Mouse (Mus musculus): ENCODE data around the gene Slc13a1. TPM values are rescaled to one million over a fixed set of nuclear protein-coding genes. Genes with fewer than 3 reads are reported as not detected.

Slc13a1 gene
- polyA plus RNA-seq, 1 experiment from 2014 or later: 0.28 TPM

GRCm38 (mm10) chr6:24105681-24106080 lies 62.2 kb downstream of the Slc13a1 start:
- no peaks in the 10 kb centered on the region for H3K4me1 ChIP-seq (ENCODE audit: control insufficient read depth, insufficient read depth, low read length)
- H3K4me2 ChIP-seq (ENCODE audit: low read depth, low read length): no peak overlapping the region
- no peaks in the 10 kb centered on the region for H3K27me3 ChIP-seq (ENCODE audit: control insufficient read depth, insufficient read depth, low read length)
- H3K27ac ChIP-seq (ENCODE audit: low read length): no peak overlapping the region
- H3K36me3 ChIP-seq (ENCODE audit: control insufficient read depth, insufficient read depth, low read length): no peaks in the 10 kb centered on the region
- ATAC-seq (ENCODE audit: insufficient read depth, low FRiP score): no peak
- no peaks in the 10 kb centered on the region for H3K9me3 ChIP-seq (replicated peaks; ENCODE audit: control insufficient read depth, low read length)
- H3K4me3 ChIP-seq (replicated peaks; ENCODE audit: low read length): no peak overlapping the region
- H3K9ac ChIP-seq (ENCODE audit: low read length): no peak overlapping the region
- 41% methylated on average over 5 of the region's 5 CpGs for WGBS

GRCm38 (mm10) chr6:24101281-24101680 lies 66.6 kb downstream of the Slc13a1 start:
- no peak for ATAC-seq (ENCODE audit: insufficient read depth, low FRiP score)
- Histone ChIP-seq H3K4me1 (ENCODE audit: control insufficient read depth, insufficient read depth, low read length) (no peaks in the 10 kb centered on the region), H3K9me3 (replicated peaks; ENCODE audit: control insufficient read depth, low read length) (no peaks in the 10 kb centered on the region), H3K27ac (ENCODE audit: low read length) (no peak overlapping the region), H3K27me3 (ENCODE audit: control insufficient read depth, insufficient read depth, low read length) (no peaks in the 10 kb centered on the region), H3K9ac (ENCODE audit: low read length) (no peak overlapping the region), H3K4me2 (ENCODE audit: low read depth, low read length) (no peak overlapping the region), H3K4me3 (replicated peaks; ENCODE audit: low read length) (no peak overlapping the region), H3K36me3 (ENCODE audit: control insufficient read depth, insufficient read depth, low read length) (no peaks in the 10 kb centered on the region)
- WGBS: 61% methylated on average over 1 of the region's 1 CpGs

GRCm38 (mm10) chr6:24100705-24101104 lies 67.2 kb downstream of the Slc13a1 start:
- Histone ChIP-seq H3K36me3 (ENCODE audit: control insufficient read depth, insufficient read depth, low read length) (no peaks in the 10 kb centered on the region), H3K4me1 (ENCODE audit: control insufficient read depth, insufficient read depth, low read length) (no peaks in the 10 kb centered on the region), H3K4me2 (ENCODE audit: low read depth, low read length) (no peak overlapping the region), H3K9ac (ENCODE audit: low read length) (no peak overlapping the region), H3K27me3 (ENCODE audit: control insufficient read depth, insufficient read depth, low read length) (no peaks in the 10 kb centered on the region), H3K9me3 (replicated peaks; ENCODE audit: control insufficient read depth, low read length) (no peaks in the 10 kb centered on the region), H3K4me3 (replicated peaks; ENCODE audit: low read length) (no peak overlapping the region), H3K27ac (ENCODE audit: low read length) (no peak overlapping the region)
- no peak for ATAC-seq (ENCODE audit: insufficient read depth, low FRiP score)
- WGBS: 47% methylated on average over 5 of the region's 5 CpGs

- H3K4me3 ChIP-seq (replicated peaks; ENCODE audit: low read length): no peak overlapping the region
- no peaks in the 10 kb centered on the region for H3K4me1 ChIP-seq (ENCODE audit: control insufficient read depth, insufficient read depth, low read length)
- no peak overlapping the region for H3K27ac ChIP-seq (ENCODE audit: low read length)
- H3K4me2 ChIP-seq (ENCODE audit: low read depth, low read length): no peak overlapping the region
- no peaks in the 10 kb centered on the region for H3K36me3 ChIP-seq (ENCODE audit: control insufficient read depth, insufficient read depth, low read length)
- H3K9me3 ChIP-seq (replicated peaks; ENCODE audit: control insufficient read depth, low read length): no peaks in the 10 kb centered on the region
- H3K9ac ChIP-seq (ENCODE audit: low read length): no peak overlapping the region
- no peaks in the 10 kb centered on the region for H3K27me3 ChIP-seq (ENCODE audit: control insufficient read depth, insufficient read depth, low read length)
- no peak for ATAC-seq (ENCODE audit: insufficient read depth, low FRiP score)
These were observed 70.5 kb downstream of the Slc13a1 start for GRCm38 (mm10) chr6:24097400-24097799.

GRCm38 (mm10) chr6:24076089-24076488 lies 91.8 kb downstream of the Slc13a1 start:
- no peak overlapping the region for H3K4me3 ChIP-seq (replicated peaks; ENCODE audit: low read length)
- H3K27ac ChIP-seq (ENCODE audit: low read length): no peak overlapping the region
- no peaks in the 10 kb centered on the region for H3K4me1 ChIP-seq (ENCODE audit: control insufficient read depth, insufficient read depth, low read length)
- no peaks in the 10 kb centered on the region for H3K9me3 ChIP-seq (replicated peaks; ENCODE audit: control insufficient read depth, low read length)
- H3K36me3 ChIP-seq (ENCODE audit: control insufficient read depth, insufficient read depth, low read length): no peaks in the 10 kb centered on the region
- 55% methylated on average over 2 of the region's 2 CpGs for WGBS
- no peak overlapping the region for H3K9ac ChIP-seq (ENCODE audit: low read length)
- no peak overlapping the region for H3K4me2 ChIP-seq (ENCODE audit: low read depth, low read length)
- no peak for ATAC-seq (ENCODE audit: insufficient read depth, low FRiP score)
- H3K27me3 ChIP-seq (ENCODE audit: control insufficient read depth, insufficient read depth, low read length): no peaks in the 10 kb centered on the region

GRCm38 (mm10) chr6:24072804-24073203 lies 95.1 kb downstream of the Slc13a1 start:
- Histone ChIP-seq H3K4me2 (ENCODE audit: low read depth, low read length) (no peak overlapping the region), H3K4me1 (ENCODE audit: control insufficient read depth, insufficient read depth, low read length) (no peaks in the 10 kb centered on the region), H3K9me3 (replicated peaks; ENCODE audit: control insufficient read depth, low read length) (no peaks in the 10 kb centered on the region), H3K27me3 (ENCODE audit: control insufficient read depth, insufficient read depth, low read length) (no peaks in the 10 kb centered on the region), H3K36me3 (ENCODE audit: control insufficient read depth, insufficient read depth, low read length) (no peaks in the 10 kb centered on the region), H3K4me3 (replicated peaks; ENCODE audit: low read length) (no peak overlapping the region), H3K9ac (ENCODE audit: low read length) (no peak overlapping the region), H3K27ac (ENCODE audit: low read length) (no peak overlapping the region)
- WGBS: 65% methylated on average over 4 of the region's 4 CpGs
- no peak for ATAC-seq (ENCODE audit: insufficient read depth, low FRiP score)

GRCm38 (mm10) chr6:24059754-24060153 lies 108.1 kb downstream of the Slc13a1 start:
- ATAC-seq (ENCODE audit: insufficient read depth, low FRiP score): no peak
- no peaks in the 10 kb centered on the region for H3K4me1 ChIP-seq (ENCODE audit: control insufficient read depth, insufficient read depth, low read length)
- no peaks in the 10 kb centered on the region for H3K9me3 ChIP-seq (replicated peaks; ENCODE audit: control insufficient read depth, low read length)
- H3K27ac ChIP-seq (ENCODE audit: low read length): no peak overlapping the region
- H3K36me3 ChIP-seq (ENCODE audit: control insufficient read depth, insufficient read depth, low read length): no peaks in the 10 kb centered on the region
- no peak overlapping the region for H3K9ac ChIP-seq (ENCODE audit: low read length)
- H3K4me2 ChIP-seq (ENCODE audit: low read depth, low read length): no peak overlapping the region
- H3K27me3 ChIP-seq (ENCODE audit: control insufficient read depth, insufficient read depth, low read length): no peaks in the 10 kb centered on the region
- no peak overlapping the region for H3K4me3 ChIP-seq (replicated peaks; ENCODE audit: low read length)
- WGBS: 74% methylated on average over 3 of the region's 3 CpGs

- H3K27ac ChIP-seq (ENCODE audit: low read length): no peak overlapping the region
- no peak overlapping the region for H3K9ac ChIP-seq (ENCODE audit: low read length)
- no peaks in the 10 kb centered on the region for H3K4me1 ChIP-seq (ENCODE audit: control insufficient read depth, insufficient read depth, low read length)
- no peak for ATAC-seq (ENCODE audit: insufficient read depth, low FRiP score)
- no peak overlapping the region for H3K4me3 ChIP-seq (replicated peaks; ENCODE audit: low read length)
- WGBS: 83% methylated on average over 4 of the region's 4 CpGs
- H3K4me2 ChIP-seq (ENCODE audit: low read depth, low read length): no peak overlapping the region
- H3K27me3 ChIP-seq (ENCODE audit: control insufficient read depth, insufficient read depth, low read length): no peaks in the 10 kb centered on the region
- H3K36me3 ChIP-seq (ENCODE audit: control insufficient read depth, insufficient read depth, low read length): no peaks in the 10 kb centered on the region
- no peaks in the 10 kb centered on the region for H3K9me3 ChIP-seq (replicated peaks; ENCODE audit: control insufficient read depth, low read length)
These were observed 112.8 kb downstream of the Slc13a1 start for GRCm38 (mm10) chr6:24055086-24055485.

- no peak overlapping the region for H3K4me2 ChIP-seq (ENCODE audit: low read depth, low read length)
- no peak overlapping the region for H3K27ac ChIP-seq (ENCODE audit: low read length)
- ATAC-seq (ENCODE audit: insufficient read depth, low FRiP score): no peak
- H3K4me1 ChIP-seq (ENCODE audit: control insufficient read depth, insufficient read depth, low read length): no peaks in the 10 kb centered on the region
- H3K4me3 ChIP-seq (replicated peaks; ENCODE audit: low read length): no peak overlapping the region
- H3K36me3 ChIP-seq (ENCODE audit: control insufficient read depth, insufficient read depth, low read length): no peaks in the 10 kb centered on the region
- 90% methylated on average over 9 of the region's 9 CpGs for WGBS
- H3K9me3 ChIP-seq (replicated peaks; ENCODE audit: control insufficient read depth, low read length): no peaks in the 10 kb centered on the region
- H3K27me3 ChIP-seq (ENCODE audit: control insufficient read depth, insufficient read depth, low read length): no peaks in the 10 kb centered on the region
- H3K9ac ChIP-seq (ENCODE audit: low read length): no peak overlapping the region
These were observed 113.7 kb downstream of the Slc13a1 start for GRCm38 (mm10) chr6:24054086-24054710.

Data from stomach, embryonic 16.5 days (tissue).